Mouse (Mus musculus) neural tube, embryonic 11.5 days (tissue): ENCODE measurements around the gene Ctsw. TPM values are rescaled to one million over a fixed set of nuclear protein-coding genes. Genes with fewer than 3 reads are reported as not detected.

ENCODE experiments used
- ATAC-seq: fragments of 200-750 bp; cut with Nextera tagmentation; 2 replicates; pipeline ENCODE4 v1.8.0; 2017; ENCODE audit warnings: moderate number of reproducible peaks, mild to moderate bottlenecking, moderate TSS enrichment, moderate library complexity; ENCODE audit not compliant: insufficient read depth, low FRiP score, low TSS enrichment
- DNase-seq: peaks from one replicate; pipeline ENCODE4 v3.0.0-alpha.2; 2015; ENCODE audit warnings: low spot score
- H3K27ac ChIP-seq: fragments of 300-500 bp; sonication (generic); 2 replicates; pipeline ENCODE4 v1.5.1; 2014; ENCODE audit warnings: low read depth, mild to moderate bottlenecking, low read length
- H3K27me3 ChIP-seq: fragments of 300-500 bp; sonication (generic); 2 replicates; pipeline ENCODE4 v1.6.1; 2014; ENCODE audit warnings: mild to moderate bottlenecking, low read length, mixed read lengths; ENCODE audit not compliant: control insufficient read depth, insufficient read depth
- H3K36me3 ChIP-seq: fragments of 300-500 bp; sonication (generic); 2 replicates; pipeline ENCODE4 v1.6.1; 2014; ENCODE audit warnings: mild to moderate bottlenecking, low read length, moderate library complexity, mixed read lengths; ENCODE audit not compliant: control insufficient read depth, insufficient read depth
- H3K4me1 ChIP-seq: fragments of 300-500 bp; sonication (generic); 2 replicates; pipeline ENCODE4 v1.6.1; 2014; ENCODE audit warnings: low read length, mixed read lengths; ENCODE audit not compliant: control insufficient read depth, insufficient read depth
- H3K4me2 ChIP-seq: fragments of 300-500 bp; sonication (generic); 2 replicates; pipeline ENCODE4 v1.6.1; 2014; ENCODE audit warnings: low read depth, mild to moderate bottlenecking, moderate library complexity
- H3K4me3 ChIP-seq: fragments of 300-500 bp; sonication (generic); 2 replicates; pipeline ENCODE4 v1.5.1; 2014; ENCODE audit warnings: low read depth, low read length
- H3K9ac ChIP-seq: fragments of 300-500 bp; sonication (generic); 2 replicates; pipeline ENCODE4 v1.6.1; 2014; ENCODE audit warnings: mild to moderate bottlenecking, low read length
- H3K9me3 ChIP-seq: fragments of 300-500 bp; sonication (generic); 2 replicates; pipeline ENCODE4 v1.6.1; 2016; ENCODE audit warnings: low read length; ENCODE audit not compliant: control insufficient read depth
- WGBS: fragments of 180-500 bp; shearing (Covaris S2); extraction: QIAGEN DNeasy Blood & Tissue Kit; methylation state at CpG from one replicate; pipeline ENCODE4 v1.1.7; 2014; 5-methylcytosine and 5-hydroxymethylcytosine counted together
- polyA plus RNA-seq: library from polyadenylated mRNA; unstranded; fragments of >200 nt; fragmentation: Nextera tagmentation; extraction: Ambion mirVana; gene quantifications from 2 replicates; pipeline ENCODE4 v1.2.1, GENCODE M21; 2014

Ctsw gene
- 1.7 and 3.6 TPM in 2 replicates for polyA plus RNA-seq

- ATAC-seq (no peak), DNase-seq (no peak)
- Histone ChIP-seq H3K9me3 (no peaks in the 10 kb centered on the region), H3K36me3 (peaks cover 10% of the 10 kb centered on the region), H3K27ac (no peak within 1 kb of the TSS), H3K4me2 (no peak within 1 kb of the TSS), H3K4me3 (no peak within 1 kb of the TSS), H3K4me1 (peaks cover 2% of the 10 kb centered on the region; the same call in 1 of the 2 replicates), H3K27me3 (no peaks in the 10 kb centered on the region), H3K9ac (no peak within 1 kb of the TSS)
- WGBS: 61% methylated on average over 5 of the region's 5 CpGs
Observed at GRCm38 (mm10) chr19:5468374-5468773, at the start of gene Ctsw. Gene Ctsw, minus strand, starts transcription at chr19:5468507.

- no peaks in the 10 kb centered on the region; the same call in 1 of the 2 replicates for H3K4me1 ChIP-seq
- no peaks in the 10 kb centered on the region for H3K27me3 ChIP-seq
- no peak for ATAC-seq
- no peaks in the 10 kb centered on the region for H3K36me3 ChIP-seq
- no peaks in the 10 kb centered on the region for H3K9me3 ChIP-seq
- H3K4me3 ChIP-seq: no peak overlapping the region
- 81% methylated on average over 8 of the region's 8 CpGs for WGBS
- H3K4me2 ChIP-seq: no peak overlapping the region
- no peak overlapping the region for H3K9ac ChIP-seq
- H3K27ac ChIP-seq: no peak overlapping the region
- no peak for DNase-seq
Observed at GRCm38 (mm10) chr19:5516906-5517505, 48.7 kb upstream of the Ctsw start.

DNA sequence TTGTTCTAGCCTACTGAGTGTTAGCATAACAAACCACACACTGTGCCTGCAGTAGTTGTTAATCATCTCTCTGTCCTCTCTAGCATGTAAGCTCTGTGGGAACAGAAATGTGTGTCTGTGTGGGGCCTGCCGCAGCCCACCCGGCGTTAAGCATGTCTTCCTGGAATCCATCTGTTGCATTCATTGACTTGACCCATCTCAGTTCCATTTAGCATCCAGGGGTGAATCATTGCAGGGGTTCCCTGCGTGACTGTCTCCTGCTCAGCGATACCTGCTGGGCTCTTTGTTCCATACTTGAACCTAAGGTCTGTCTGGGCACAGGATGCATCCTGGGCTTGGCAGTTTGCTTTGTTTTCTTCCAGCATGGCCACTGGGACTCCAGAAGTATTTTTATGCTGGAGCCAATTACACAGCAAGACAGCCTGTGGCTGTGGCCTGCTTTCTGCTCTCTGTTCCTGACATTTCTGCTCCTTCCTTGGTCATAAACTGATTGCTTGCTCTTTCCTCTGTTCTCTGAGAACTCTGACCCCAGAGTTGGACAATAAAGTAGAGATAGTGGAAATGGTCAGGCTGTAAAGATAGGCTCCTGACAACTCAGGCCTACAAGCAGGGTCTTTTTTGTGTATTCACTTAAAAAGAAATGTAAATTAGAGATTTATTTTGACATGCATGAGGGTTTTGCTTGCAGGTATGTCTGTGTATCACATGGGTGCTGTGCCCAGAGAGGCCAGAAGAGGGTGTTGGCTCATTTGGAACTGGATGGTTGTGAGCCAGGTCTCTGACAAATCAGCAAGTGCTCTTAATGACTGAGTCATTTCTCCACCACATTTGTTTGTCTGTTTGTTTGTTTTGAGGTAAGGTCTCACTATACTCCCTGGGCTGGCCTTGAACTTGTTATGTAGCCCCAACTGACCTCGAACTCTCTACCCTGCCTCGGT, 47.8 kb upstream of the Ctsw start:
- WGBS: 74% methylated on average over 7 of the region's 7 CpGs
- no peak overlapping the region for H3K4me2 ChIP-seq
- H3K4me3 ChIP-seq: no peak overlapping the region
- no peaks in the 10 kb centered on the region for H3K36me3 ChIP-seq
- DNase-seq: no peak
- no peak overlapping the region for H3K27ac ChIP-seq
- H3K9me3 ChIP-seq: no peaks in the 10 kb centered on the region
- H3K27me3 ChIP-seq: no peaks in the 10 kb centered on the region
- no peak for ATAC-seq
- H3K4me1 ChIP-seq: peaks cover 2% of the 10 kb centered on the region; the same call in 1 of the 2 replicates
- no peak overlapping the region for H3K9ac ChIP-seq

DNA sequence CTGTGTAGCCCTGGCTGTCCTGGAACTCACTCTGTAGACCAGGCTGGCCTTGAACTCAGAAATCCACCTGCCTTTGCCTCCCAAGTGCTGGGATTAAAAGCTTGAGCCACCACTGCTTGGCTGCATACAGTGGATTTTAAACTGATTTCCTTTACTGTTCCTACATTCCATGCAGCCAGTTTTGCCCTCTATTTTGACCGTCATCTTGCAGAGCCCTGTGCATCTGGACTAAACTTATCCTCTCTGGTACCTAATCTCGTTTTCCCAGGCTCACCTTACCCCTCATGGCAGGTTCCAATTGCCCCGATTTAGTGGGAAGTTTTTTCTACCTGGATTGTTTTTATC, 44.7 kb upstream of the Ctsw start:
- ATAC-seq: no peak
- H3K4me1 ChIP-seq: peaks cover 6% of the 10 kb centered on the region
- H3K27me3 ChIP-seq: no peaks in the 10 kb centered on the region
- no peak overlapping the region for H3K4me3 ChIP-seq
- no peak overlapping the region for H3K27ac ChIP-seq
- no peak for DNase-seq
- 85% methylated on average over 3 of the region's 3 CpGs for WGBS
- no peaks in the 10 kb centered on the region for H3K36me3 ChIP-seq
- no peak overlapping the region for H3K4me2 ChIP-seq
- no peak overlapping the region for H3K9ac ChIP-seq
- H3K9me3 ChIP-seq: no peaks in the 10 kb centered on the region

- no peak for ATAC-seq
- no peaks in the 10 kb centered on the region for H3K27me3 ChIP-seq
- DNase-seq: no peak
- no peaks in the 10 kb centered on the region for H3K36me3 ChIP-seq
- 85% methylated on average over 12 of the region's 12 CpGs for WGBS
- H3K9ac ChIP-seq: no peak overlapping the region
- peaks cover 6% of the 10 kb centered on the region for H3K4me1 ChIP-seq
- H3K9me3 ChIP-seq: no peaks in the 10 kb centered on the region
- no peak overlapping the region for H3K27ac ChIP-seq
- no peak overlapping the region for H3K4me3 ChIP-seq
- no peak overlapping the region for H3K4me2 ChIP-seq
Observed at GRCm38 (mm10) chr19:5512091-5513004, 44.0 kb upstream of the Ctsw start.

GRCm38 (mm10) chr19:5511074-5511632, 42.8 kb upstream of the Ctsw start:
- Histone ChIP-seq H3K4me2 (peak overlapping the region; percentile 75), H3K9me3 (no peaks in the 10 kb centered on the region), H3K9ac (peak overlapping the region; percentile 42), H3K27ac (no peak overlapping the region), H3K4me1 (peaks cover 6% of the 10 kb centered on the region), H3K4me3 (peak overlapping the region; percentile 46), H3K27me3 (no peaks in the 10 kb centered on the region), H3K36me3 (no peaks in the 10 kb centered on the region)
- no peak for DNase-seq
- ATAC-seq: no peak
- 51% methylated on average over 15 of the region's 15 CpGs for WGBS

DNA sequence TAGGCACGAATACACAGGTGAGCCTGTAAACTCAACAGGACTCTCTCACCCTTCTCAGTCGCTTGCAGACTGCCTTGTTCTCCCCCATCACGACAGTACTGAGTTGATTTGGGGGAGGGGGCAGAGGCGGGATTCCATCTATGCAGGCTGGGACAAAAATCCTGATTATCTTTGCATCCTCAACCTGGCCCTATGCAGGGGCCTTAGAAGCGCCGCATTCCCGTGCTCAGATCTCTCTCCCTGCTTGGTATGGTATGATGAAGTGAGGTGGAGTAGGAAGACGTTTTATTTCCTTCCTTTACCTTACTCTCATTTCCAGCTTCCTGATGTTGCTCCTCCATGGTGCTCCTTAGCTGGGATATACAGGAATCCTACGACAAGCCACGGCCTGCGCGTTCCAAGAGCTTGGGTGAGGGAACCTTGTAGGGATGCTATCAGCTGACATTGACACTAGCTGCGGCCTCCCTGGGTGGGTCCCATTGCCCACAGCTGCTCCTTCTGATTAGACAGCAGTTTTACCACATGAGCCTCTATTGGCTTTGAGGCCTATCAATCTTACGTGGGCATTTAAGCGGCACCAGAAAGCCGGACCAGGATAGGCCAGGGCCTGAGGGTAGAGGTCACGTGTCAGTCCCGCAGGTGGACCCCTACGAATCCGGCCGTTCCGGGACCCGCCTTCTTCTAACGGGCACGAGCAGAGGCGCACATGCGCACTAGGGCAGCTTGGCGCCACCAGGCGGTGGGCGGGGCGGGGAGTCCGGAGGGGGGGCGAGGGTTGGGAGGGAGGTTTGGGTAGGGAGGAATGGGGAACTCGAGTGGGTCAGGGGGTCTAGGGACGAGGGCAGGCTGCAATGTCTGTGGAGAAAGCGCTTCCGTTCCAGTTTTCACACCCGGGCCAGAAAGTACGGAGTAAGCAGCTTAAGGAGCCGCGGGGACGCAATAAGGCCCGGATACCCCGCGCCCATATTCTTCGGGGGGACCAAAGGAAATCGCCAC, 42.0 kb upstream of the Ctsw start, which contains the start of gene Snx32:
Snx32 (minus strand) TSS at position 508 of the 996 bp plus-strand sequence.
- Histone ChIP-seq H3K27ac (peak within 1 kb of the TSS; percentile 7; the same call in 1 of the 2 replicates), H3K36me3 (no peaks in the 10 kb centered on the region), H3K4me1 (peaks cover 6% of the 10 kb centered on the region), H3K27me3 (no peaks in the 10 kb centered on the region), H3K4me2 (peak within 1 kb of the TSS; percentile 75), H3K9ac (peak within 1 kb of the TSS; percentile 42), H3K4me3 (peak within 1 kb of the TSS; percentile 46), H3K9me3 (no peaks in the 10 kb centered on the region)
- DNase-seq (peak; percentile 94), ATAC-seq (peak; percentile 99)
- 3% methylated on average over 47 of the region's 47 CpGs for WGBS
